Mouse (Mus musculus) small intestine, adult 2 months (tissue): Measurements from ENCODE around the gene Kdm2b.

Experiments used
- CTCF ChIP-seq: fragments of 200-500 bp; IDR thresholded peaks from 2 replicates; pipeline ENCODE4 v1.5.1; 2012; ENCODE audit warnings: low read depth, mild to moderate bottlenecking, control low read depth, inconsistent platforms, low read length, moderate library complexity, mixed read lengths; ENCODE audit not compliant: insufficient replicate concordance, insufficient read length; ENCODE audit errors: extremely low read depth
- POLR2A ChIP-seq: fragments of 200-500 bp; IDR thresholded peaks from 2 replicates; pipeline ENCODE4 v1.6.1; 2012; ENCODE audit warnings: low read depth, mild to moderate bottlenecking, control low read depth, inconsistent platforms, low read length, moderate library complexity

DNA sequence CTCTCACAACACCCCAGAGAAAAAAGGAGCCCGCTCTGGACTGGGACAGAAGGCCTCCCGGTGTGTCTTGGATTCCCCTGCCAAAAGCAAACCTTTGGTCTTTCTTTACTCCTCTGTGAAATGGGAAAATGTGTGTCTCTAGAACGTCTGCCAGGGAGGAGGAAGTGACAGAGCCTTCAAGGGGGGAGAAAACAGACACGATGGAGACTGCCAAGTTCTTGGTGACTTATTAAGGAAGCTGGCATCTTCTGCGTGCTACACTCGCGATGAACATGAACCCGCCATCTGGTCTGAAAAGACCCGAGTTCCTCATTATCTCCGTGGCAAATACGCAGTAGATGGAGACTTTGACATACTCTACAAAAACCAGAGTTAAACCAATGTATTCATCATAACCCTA lies 24.2 kb downstream of the Kdm2b start:
- TF ChIP-seq POLR2A (no peak), CTCF (no peak)
